Mouse (Mus musculus): ENCODE measurements around the gene Hoxa7. TPM values are rescaled to one million over a fixed set of nuclear protein-coding genes. Genes with fewer than 3 reads are reported as not detected.

Gene Hoxa7
- total RNA-seq, 2 experiments from 2014 or later, result not detected

DNA sequence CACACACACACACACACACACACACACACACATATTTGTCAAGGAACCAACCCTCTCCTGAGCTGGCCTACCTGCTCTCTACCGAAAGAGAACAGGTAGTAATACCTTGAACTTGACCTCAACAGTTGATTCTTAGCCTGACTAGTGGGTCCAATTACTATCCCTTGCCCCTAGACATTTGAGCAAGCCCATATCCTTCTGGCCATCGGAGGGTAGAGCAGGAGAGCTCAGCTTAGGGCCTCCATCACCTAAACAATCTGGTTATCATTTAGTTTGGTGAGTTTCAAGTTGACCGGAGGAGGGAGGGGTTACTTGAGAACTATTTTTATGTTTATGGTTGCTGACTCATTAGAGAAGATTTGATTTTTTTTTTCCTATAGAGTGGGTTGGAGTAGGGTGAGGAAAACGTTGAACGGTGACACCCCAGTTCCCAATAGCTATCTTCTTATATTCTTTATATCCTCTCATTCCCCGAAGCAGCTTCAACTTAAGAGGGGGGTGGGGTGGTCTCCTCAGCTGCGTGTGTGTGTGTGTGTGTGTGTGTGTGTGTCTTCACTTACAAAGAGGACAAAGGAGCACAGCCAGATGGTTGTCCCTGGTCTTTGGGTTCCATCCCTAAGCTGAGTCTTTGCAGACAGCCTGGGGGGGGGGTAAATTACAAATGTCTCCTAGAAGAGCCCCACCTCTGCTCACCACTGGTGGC lies 29.7 kb upstream of the Hoxa7 start:
- no peak for TF ChIP-seq CTCF (conservative IDR thresholded peaks at IDR 0.05)
- no peak overlapping the region for H3K4me3 ChIP-seq
- no peak for DNase-seq (ENCODE audit: low spot score in 2 of 2)
- no peak overlapping the region for H3K27ac ChIP-seq

DNA sequence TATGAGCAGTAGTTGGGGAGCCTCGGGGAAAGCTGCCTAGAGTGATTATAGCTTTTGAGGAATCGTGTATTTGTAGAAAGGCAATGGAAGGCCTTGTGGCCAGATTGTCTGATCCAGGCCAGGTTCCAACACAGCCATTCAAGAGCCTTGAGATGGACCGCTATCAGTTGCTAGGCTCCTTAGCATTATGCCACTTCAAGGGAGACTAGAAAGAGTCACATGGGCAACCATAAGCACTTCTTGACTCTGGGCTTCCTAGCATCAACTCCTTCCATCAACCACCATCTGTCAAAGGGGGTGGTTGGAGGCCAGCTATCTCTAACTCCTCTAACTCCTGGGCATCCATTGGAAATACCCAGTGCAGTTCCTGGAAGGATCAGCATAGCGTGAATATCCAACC lies 28.2 kb upstream of the Hoxa7 start:
- no peak for DNase-seq (ENCODE audit: low spot score in 2 of 2)
- TF ChIP-seq CTCF (conservative IDR thresholded peaks at IDR 0.05), result no peak
- H3K27ac ChIP-seq, result no peak overlapping the region
- no peak overlapping the region for H3K4me3 ChIP-seq

DNA sequence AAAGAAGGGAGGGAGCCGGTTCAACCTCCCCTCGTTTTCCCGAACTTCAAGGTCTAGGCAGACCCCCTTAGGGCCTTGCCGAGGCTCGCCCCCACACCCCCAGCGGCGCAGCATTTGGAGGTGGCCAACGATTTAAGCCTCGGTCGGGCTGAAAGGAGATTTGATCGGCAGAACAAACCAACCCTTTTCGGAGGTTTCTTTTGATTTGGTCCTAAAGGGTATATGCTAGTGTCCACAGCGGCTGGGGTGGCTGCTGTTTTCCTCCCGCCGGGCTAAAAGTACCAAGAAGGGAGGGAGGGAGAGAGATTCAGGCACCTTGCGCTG lies 27.7 kb upstream of the Hoxa7 start:
- no peak for DNase-seq (ENCODE audit: low spot score in 2 of 2)
- no peak for TF ChIP-seq CTCF (conservative IDR thresholded peaks at IDR 0.05)
- Histone ChIP-seq H3K27ac (no peak overlapping the region), H3K4me3 (no peak overlapping the region)

DNA sequence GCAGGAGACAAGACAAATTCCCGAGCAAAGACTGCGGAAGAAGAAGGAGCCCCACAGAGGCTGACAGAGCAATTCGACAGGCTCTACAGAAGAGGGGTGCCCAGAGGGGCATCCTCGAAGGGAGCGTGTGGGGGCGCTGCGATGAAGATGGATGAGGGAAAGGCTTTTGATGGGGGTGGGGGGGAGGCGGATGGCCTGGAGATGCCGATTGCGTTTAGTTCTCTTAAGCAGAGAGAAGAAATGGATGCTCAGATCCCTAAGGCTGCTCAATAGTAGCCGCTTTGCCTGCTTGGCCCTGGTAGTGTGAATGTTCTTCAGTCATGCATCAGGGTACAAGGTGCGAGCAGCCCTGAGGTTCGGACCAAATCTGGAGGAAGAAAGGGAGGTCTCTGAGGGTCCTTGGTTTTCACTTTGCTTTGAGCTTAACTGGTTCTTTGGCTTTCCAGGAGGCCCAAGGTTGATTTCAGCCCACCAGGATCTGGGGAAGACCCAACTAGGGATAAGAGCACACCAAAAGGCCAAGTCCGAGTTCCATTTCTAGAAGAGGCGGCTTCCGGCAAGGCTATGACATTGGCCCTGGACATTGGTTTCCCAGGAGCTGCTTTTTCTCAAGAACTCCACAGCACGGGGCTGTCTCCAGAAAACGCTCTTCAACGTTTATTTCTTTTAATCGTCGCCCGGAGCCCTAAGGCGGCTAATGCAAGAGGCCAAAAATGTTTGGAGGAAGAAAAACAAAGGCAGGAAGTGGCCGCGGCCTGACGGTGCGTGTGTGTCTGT lies 27.2 kb upstream of the Hoxa7 start:
- TF ChIP-seq CTCF (conservative IDR thresholded peaks at IDR 0.05), result no peak
- H3K27ac ChIP-seq, result no peak overlapping the region
- no peak for DNase-seq (ENCODE audit: low spot score in 2 of 2)
- no peak overlapping the region for H3K4me3 ChIP-seq

DNA sequence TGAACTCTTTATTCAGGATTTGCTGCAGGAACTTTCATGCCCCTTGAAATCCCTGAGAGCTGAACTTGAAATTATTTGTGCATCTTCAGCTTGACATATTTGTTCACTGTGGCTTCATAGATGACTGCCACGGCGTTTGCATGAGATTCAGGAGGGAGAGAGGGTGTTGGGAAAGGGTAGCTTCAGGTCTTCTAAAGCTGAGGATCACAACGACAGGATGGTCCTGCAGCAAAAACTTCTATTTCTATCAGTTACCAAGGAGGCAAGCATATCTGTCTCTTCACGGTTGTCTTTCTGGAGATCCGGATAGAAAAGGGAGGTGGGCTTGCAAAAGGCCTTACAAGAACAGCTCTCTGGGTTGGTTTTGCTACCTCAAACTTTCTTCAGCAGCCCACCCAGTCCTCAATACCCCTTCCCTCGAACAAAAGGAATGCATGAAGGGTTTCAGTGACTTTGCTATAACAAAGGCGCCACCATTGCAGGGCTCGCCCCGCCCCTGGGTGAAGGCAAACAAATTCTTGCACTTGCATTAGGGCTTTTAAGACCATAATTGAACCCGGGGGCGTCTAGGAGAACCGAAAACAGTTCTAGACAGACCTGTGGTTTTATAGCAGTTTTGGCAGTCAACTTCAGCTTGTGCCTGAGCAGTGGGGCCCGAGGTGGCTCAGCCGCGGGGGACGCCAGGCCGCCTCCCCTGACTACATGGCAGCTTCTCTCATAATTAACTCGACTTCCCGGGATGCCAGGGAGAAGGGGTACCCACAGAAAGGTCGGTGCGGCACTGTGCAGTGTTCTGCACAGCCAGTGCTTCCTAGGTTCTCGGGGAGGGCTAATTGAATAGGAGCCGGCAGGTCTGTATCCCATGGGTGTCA lies 26.3 kb upstream of the Hoxa7 start:
- no peak overlapping the region for H3K27ac ChIP-seq
- TF ChIP-seq CTCF (conservative IDR thresholded peaks at IDR 0.05), result no peak
- no peak overlapping the region for H3K4me3 ChIP-seq
- DNase-seq (ENCODE audit: low spot score in 2 of 2), result no peak

DNA sequence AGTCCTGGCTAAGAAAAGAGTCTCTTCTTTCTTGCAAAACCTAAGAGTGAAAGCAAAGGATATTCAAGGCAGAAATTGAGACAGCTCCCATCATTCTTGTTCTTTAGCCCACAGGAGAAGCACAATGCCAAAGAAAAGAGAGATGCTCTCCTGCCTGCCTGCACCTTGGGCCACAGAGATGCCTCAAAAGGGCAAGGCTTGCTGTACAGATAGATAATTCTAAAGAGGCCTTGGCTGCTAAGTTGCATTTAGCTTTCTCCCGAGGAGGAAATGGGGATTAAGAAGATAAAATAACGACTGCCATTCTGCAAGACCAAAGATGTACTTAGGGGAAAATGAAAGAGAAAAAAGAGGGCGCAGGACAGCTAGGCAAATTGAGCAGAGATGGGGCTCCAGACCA lies 25.3 kb upstream of the Hoxa7 start:
- H3K27ac ChIP-seq, result no peak overlapping the region
- TF ChIP-seq CTCF (conservative IDR thresholded peaks at IDR 0.05), result no peak
- DNase-seq (ENCODE audit: low spot score in 2 of 2), result no peak
- no peak overlapping the region for H3K4me3 ChIP-seq

DNA sequence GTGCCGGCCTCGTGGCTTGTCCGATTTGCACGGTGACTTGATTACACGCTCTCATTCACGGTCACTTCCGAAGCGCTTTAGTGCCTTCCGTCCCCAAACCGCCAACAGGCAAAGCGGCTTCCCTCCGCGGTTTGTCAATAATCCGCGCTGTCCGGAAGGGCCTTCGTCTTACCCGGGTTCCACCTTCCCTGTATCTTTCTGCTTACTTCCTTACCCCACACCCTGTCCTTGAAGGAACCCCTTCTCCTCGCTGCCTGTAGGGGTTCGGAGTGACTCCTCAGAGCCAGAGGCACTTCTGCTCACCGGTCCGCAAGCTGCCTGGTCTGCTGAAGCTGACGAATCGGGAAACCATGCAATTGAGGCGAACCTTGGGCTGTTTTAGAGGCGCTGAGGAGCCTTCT lies 24.7 kb upstream of the Hoxa7 start:
- no peak for TF ChIP-seq CTCF (conservative IDR thresholded peaks at IDR 0.05)
- Histone ChIP-seq H3K27ac (no peak overlapping the region), H3K4me3 (no peak overlapping the region)
- DNase-seq (ENCODE audit: low spot score in 2 of 2), result no peak

DNA sequence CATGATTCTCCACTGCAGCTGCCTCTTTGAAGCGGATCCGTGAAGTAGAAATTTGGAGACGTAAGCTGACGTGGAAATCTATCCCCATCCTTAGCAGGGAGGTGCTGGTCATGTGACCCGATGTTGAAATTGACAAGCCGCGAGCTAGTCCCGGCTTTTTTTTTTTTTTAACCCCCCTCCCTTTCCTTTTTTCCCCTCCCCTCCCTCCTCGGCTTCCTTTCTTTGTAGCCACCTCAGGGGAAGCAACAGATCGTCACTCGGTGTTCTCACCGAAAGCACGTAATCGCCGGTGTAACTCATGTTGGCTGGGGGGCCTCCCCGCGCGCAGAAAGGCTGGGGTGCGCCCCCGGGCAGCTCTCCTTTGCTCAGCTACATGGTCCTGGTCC lies 24.1 kb upstream of the Hoxa7 start, which contains the start of gene Hoxa11:
TSS of gene Hoxa11 (minus strand) at position 54 of the 386 bp plus-strand sequence.
- no peak within 1 kb of the TSS for H3K4me3 ChIP-seq
- no peak within 1 kb of the TSS for H3K27ac ChIP-seq
- DNase-seq (ENCODE audit: low spot score in 2 of 2), result no peak
- TF ChIP-seq CTCF (conservative IDR thresholded peaks at IDR 0.05), result no peak

DNA sequence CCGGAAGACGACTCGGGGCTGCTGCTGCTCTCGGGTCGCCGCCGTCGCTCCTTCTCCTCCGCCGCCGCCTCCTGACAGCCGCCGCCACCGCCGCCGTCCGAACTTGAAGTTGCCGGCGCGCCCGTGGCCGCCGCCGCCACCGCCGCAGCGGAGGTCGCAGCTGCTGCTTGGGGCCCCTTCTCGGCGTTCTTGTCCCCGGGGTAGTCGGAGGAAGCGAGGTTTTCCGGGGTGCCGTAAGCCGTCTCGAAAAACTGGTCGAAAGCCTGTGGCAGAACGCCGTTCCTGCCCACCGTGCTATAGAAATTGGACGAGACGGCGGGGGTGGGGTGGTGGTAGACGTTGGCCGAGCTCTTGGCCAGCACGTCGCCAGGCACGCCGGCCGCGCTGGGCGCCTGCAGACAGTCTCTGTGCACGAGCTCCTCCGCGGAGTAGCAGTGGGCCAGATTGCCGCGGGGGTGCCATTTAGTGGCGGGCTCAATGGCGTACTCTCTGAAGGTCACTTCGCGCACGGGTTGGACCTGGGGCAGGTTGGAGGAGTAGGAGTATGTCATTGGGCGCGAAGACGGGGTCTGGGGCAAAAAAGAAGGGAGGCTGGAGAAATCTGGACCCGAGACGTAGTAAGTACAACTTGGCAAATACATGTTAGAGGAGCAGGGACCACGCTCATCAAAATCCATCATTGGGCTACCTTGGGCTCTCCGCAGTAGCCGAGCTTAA lies 23.5 kb upstream of the Hoxa7 start:
- Histone ChIP-seq H3K27ac (no peak overlapping the region), H3K4me3 (no peak overlapping the region)
- TF ChIP-seq CTCF (conservative IDR thresholded peaks at IDR 0.05), result no peak
- DNase-seq (ENCODE audit: low spot score in 2 of 2), result no peak

DNA sequence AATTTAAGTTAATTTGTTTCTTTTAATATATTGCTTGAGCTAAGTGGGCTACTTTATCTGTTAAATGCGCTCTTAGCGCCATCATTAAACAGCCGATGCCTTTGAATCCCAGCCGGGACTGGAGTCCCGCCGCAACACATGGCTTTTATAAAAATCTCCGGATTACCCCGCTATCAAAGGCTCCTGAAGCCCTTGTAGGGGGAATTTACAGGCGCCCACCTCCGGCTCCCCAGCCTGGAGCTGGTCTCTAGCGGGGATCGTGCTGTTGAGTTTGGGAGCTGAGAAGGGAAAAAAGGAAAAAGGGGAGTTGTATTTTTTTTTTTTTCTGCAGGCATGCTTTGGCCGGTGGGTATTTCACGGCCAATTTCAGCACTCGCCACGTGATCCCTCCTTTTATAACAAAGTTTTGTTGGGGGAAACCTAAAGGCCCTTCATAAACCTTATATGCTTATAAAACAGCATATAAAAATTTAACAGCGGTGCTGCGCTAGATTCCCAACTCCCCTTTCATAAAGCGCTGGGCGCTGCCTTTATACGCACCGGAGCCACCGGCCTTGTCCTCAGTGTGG lies 22.9 kb upstream of the Hoxa7 start:
- Histone ChIP-seq H3K4me3 (no peak overlapping the region), H3K27ac (no peak overlapping the region)
- TF ChIP-seq CTCF (conservative IDR thresholded peaks at IDR 0.05), result no peak
- DNase-seq (ENCODE audit: low spot score in 2 of 2), result no peak

DNA sequence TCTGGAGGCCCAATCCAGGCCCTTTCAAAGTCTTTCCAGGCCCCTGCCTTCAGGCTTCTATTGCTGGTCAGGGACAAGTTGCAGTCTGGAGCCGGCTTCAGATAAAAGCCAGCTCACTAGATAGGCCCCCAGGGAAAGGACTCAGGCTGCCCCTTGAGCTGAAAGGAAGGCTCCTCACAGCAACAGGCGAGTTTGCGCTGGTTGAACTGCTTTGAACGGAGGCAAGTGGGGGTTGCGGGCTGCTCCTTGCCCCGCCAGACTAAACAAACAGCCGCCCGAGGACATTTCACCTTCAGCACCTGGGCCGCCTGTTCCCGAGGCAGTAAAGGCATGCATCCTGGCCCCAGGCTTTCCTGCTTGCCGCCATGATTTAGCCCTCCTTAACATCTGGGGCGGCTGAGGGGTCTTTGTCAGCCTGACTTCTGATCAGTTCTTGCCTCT lies 22.0 kb upstream of the Hoxa7 start:
- TF ChIP-seq CTCF (conservative IDR thresholded peaks at IDR 0.05), result no peak

DNA sequence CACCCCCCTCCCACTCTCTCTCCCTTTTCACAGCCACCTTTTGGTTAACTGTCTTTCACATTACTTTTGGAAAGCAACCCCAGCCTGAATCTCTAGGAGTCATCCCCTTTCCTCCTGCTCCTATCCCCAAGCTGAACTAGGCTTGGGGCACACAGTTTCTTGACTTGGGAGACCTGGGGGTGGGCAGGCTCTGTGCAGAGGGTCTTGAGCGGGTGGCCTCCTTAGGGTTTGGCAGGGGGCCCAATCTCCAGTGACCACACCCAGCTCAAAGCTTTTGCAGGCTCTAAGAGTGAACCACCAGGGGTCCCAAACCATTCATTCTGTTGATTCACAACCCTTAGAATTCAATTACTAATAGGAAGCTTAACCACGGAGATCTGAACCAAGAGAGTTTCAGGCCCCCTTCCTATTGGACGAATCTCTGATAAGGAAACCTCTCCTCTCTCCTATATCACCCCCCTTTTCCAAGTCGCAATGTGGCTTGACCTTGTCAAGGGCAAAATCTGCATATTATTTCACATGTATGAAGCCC lies 21.2 kb upstream of the Hoxa7 start:
- no peak for TF ChIP-seq CTCF (conservative IDR thresholded peaks at IDR 0.05)
- H3K4me3 ChIP-seq, result no peak overlapping the region
- DNase-seq (ENCODE audit: low spot score in 2 of 2), result no peak

More for the DNA sequence above, 22.0 kb upstream of the Hoxa7 start:
- Histone ChIP-seq H3K4me3 (no peak overlapping the region), H3K27ac (no peak overlapping the region)
- DNase-seq (ENCODE audit: low spot score in 2 of 2), result no peak

More for the DNA sequence above, 21.2 kb upstream of the Hoxa7 start:
- no peak overlapping the region for H3K27ac ChIP-seq

Measured in layer of hippocampus, adult 2 months (tissue).